Mouse (Mus musculus) spleen, postnatal 14 days (tissue): Measurements from ENCODE around the gene Etfb.

ENCODE experiments used
- DNase-seq, 2 experiments: peaks; one replicate each; pipeline ENCODE4 v3.0.0; 2021 to 2022; ENCODE audit warnings: low spot score in 2 of 2

Etfb gene

GRCm38 (mm10) chr7:43448246-43448645, 4.4 kb downstream of the Etfb start:
- DNase-seq, result no peak

GRCm38 (mm10) chr7:43449811-43450210, 5.9 kb downstream of the Etfb start:
- no peak for DNase-seq

GRCm38 (mm10) chr7:43451726-43452125, 7.8 kb downstream of the Etfb start:
- no peak for DNase-seq

GRCm38 (mm10) chr7:43452609-43453008, 8.7 kb downstream of the Etfb start:
- DNase-seq, result peak; percentile 39 to 55

GRCm38 (mm10) chr7:43453599-43454355, 9.9 kb downstream of the Etfb start:
- no peak for DNase-seq

GRCm38 (mm10) chr7:43454371-43454770, 10.5 kb downstream of the Etfb start:
- no peak for DNase-seq

- no peak for DNase-seq
Observed at GRCm38 (mm10) chr7:43462851-43463250, 19.0 kb downstream of the Etfb start, which contains the start of gene Vsig10l. Gene Vsig10l (plus strand): TSS chr7:43463151.

DNA sequence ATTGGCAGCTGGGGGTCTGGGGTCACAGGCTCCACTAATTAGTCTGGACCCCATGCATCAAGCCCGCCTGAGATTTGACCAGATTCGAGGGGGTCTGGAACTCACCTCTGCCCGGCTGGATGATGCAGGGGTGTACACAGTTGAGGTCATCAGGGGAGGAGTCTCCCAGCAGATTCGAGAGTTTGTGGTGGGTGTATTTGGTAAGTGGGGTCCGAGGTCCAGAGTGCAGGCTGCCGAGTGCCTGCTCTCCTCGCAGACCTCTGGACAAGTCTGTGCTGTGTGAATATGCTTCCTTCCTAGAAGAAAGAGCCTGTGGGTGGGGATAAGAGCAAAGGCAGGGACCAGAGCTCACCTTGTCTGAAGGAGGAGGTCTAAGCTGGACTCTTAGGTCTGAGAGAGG, 20.1 kb downstream of the Etfb start:
- no peak for DNase-seq

DNA sequence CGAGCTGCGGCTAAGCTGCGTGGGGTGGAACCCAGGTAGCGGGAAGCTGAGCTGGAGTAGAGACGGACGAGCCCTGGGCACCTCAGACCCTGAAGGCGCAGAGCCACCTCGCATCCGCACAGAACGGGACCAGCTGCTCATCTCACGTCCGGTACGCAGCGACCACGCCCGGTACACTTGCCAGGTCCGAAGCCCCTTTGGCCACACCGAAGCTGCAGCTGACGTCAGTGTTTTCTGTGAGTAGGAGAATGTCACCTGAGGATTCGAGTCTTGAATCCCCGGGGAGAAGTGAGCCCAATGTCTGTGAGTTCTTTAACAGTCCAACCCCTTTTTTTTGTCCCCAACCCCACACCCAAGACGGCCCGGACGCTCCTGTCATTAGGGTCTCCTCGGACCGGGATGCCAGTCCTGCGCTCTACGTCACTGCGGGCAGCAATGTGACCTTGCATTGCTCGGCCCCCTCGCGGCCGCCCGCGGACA, 21.0 kb downstream of the Etfb start:
- DNase-seq, result no peak

DNA sequence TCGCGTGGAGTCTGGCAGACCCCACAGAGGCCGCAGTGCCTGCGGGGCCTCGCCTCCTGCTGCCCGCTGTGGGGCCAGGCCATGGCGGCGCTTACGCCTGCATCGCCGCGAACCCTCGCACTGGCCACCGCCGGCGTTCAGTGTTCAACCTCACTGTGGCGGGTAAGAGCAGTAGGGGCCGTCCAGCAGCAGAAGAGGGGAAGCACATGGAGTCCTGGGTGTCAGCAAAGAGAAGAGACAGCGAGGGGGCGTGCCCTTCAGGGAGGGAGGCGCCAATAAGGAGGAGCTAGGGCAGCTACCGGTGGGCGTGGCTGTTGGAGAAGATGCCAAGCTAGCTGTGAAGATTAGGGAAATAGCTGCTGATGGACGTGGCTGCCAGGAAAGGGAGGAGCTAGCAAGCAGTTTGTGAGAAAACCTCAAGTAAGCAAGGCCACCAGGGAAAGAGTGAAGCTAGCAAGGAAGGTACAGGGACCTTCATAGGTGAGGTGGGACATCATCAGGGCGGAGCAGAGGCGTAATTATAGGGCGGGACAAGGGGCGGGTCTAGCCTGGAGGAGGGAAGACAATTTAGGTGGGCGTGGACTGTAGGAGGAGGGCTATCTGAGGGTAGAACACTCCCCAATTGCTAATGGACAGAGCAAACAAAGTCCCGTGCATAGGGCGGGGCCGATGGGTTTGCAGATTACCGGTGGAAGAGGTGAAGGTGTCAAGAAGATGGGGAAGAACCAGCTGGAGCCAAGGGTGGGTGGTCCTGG, 21.6 kb downstream of the Etfb start:
- peak; percentile 75 to 84 for DNase-seq

GRCm38 (mm10) chr7:43466099-43466694, 22.3 kb downstream of the Etfb start:
- peak; percentile 64 to 77 for DNase-seq

DNA sequence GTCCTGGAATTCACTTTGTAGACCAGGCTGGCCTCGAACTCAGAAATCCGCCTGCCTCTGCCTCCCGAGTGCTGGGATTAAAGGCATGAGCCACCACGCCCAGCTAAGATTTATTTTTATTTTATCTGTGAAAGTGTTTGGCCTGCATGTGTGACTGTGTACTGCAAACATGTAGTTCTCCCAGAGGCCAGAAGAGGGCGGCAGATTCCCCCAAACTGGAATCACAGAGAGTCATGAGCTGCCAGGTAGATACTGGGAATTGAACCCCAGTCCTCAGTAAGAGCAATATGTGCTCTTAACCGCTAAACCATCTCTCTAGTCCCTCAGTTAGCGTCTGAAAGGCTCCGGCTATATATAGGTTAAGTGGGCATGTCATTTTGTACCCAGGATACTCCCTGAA, 26.5 kb downstream of the Etfb start:
- DNase-seq, result peak in 1 of 2 experiments; percentile 36

GRCm38 (mm10) chr7:43475706-43476105, 31.8 kb downstream of the Etfb start:
- DNase-seq, result peak in 1 of 2 experiments; percentile 14

- DNase-seq, result no peak
Observed at GRCm38 (mm10) chr7:43476376-43476775, 32.5 kb downstream of the Etfb start.

DNA sequence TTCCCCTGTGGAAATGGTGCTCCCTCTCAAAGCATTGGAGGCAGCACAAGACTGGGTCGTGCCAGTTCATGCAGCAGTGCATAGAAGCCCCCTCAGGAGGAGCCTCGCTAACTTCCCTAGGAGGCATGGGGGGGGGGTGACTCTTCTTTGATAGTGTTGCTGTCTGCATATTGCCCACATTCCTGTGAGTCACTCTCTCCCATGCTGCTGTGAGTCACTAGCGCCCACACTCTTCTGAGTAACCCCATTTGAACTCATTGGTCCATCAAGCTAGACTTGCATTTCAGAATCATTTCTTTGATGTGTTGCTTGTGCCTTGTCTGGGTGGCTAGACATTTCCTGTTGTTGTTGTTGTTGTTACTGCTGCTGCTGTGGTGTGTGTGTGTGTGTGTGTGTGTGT, 37.3 kb downstream of the Etfb start:
- no peak for DNase-seq

DNA sequence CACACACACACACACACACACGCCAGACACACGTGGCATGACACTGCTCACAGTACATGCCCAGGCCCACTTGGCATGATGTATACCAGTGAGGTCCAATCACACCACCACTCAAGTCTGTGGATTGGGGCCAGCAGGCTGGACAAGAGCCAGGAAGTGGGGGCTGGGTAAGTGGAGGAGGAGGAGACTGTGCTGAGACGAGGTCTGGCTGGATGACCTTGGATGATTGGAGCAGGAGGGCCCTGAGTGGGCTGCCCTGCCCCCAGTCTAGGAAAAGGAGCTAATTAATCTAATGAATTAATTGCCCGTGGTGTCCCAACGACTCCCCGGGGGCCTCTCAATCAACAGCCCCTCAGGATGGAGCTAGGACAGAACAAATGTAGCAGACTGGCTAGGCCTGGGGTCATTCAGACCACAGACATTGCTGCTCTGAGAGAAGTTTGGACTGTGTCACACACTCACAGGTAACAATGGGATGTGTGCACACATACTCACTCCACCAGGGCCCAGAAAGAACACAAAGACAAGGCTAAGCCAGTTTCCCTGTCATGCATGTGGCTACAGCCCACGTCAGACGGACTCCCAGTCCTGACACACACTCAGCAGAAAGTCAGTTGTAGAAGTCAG, 38.3 kb downstream of the Etfb start:
- DNase-seq, result no peak

GRCm38 (mm10) chr7:43483236-43483635, 39.4 kb downstream of the Etfb start:
- no peak for DNase-seq

- DNase-seq, result no peak
Observed at GRCm38 (mm10) chr7:43488646-43489045, 44.8 kb downstream of the Etfb start.

- no peak for DNase-seq
Observed at GRCm38 (mm10) chr7:43489631-43490125, 45.8 kb downstream of the Etfb start, which contains the start of gene Iglon5. Gene Iglon5 (minus strand): TSS chr7:43490075.

- DNase-seq, result no peak
Observed at GRCm38 (mm10) chr7:43490182-43490584, 46.3 kb downstream of the Etfb start.

DNA sequence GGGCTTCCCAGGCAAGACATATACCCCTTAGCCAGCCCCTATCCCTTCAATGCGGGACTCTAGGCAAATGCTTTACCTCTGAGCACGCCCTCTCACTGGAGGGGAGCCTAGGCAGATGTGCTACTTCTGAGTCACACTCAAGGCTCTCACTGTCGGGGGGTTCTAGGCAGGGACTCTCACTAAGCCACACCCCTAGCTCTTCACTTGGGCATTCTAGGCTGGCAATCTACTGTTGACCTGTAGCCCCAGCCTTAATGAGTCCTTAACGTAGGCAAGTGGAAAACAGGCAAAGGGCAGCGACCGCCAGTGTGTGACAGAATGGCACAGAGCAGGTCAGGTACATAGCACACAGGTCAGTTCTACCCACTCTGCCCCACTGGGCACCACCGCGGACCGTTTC, 47.0 kb downstream of the Etfb start:
- no peak for DNase-seq
